Mouse (Mus musculus): Measurements from ENCODE around the gene Lce1e. TPM values are rescaled to one million over a fixed set of nuclear protein-coding genes. Genes with fewer than 3 reads are reported as not detected.
"Not testable (repeated sequence)": the region's sequence is repeated elsewhere in the genome, so short reads cannot be mapped to it uniquely, and the experiment has no call there.

The Lce1e gene
- polyA plus RNA-seq (2014; fragmentation: Nextera tagmentation; extraction: Ambion mirVana): not detected in 2 replicates

GRCm38 (mm10) chr3:92708974-92709373 lies at the start of gene Lce1e:
Gene Lce1e, minus strand, starts transcription at chr3:92709074.
- no peak for ATAC-seq (ENCODE audit: low FRiP score)

GRCm38 (mm10) chr3:92753197-92753596 lies 44.3 kb upstream of the Lce1e start:
- Histone ChIP-seq H3K27me3 (ENCODE audit: control insufficient read depth, insufficient read depth, low read length) (no peaks in the 10 kb centered on the region), H3K4me2 (replicated peaks) (no peak overlapping the region), H3K36me3 (replicated peaks; ENCODE audit: control insufficient read depth, insufficient read depth) (no peaks in the 10 kb centered on the region), H3K4me3 (replicated peaks; ENCODE audit: low read length) (no peak overlapping the region), H3K9ac (no peak overlapping the region), H3K9me3 (ENCODE audit: control insufficient read depth, low read length) (no peaks in the 10 kb centered on the region), H3K27ac (no peak overlapping the region), H3K4me1 (replicated peaks; ENCODE audit: control insufficient read depth, insufficient read depth, low read length) (no peaks in the 10 kb centered on the region)
- no peak for DNase-seq (ENCODE audit: low spot score)
- 36% methylated on average over 3 of the region's 3 CpGs for WGBS
- no peak for ATAC-seq (ENCODE audit: low FRiP score)

More at GRCm38 (mm10) chr3:92708974-92709373, at the start of gene Lce1e:
- Histone ChIP-seq H3K27me3 (ENCODE audit: control insufficient read depth, insufficient read depth, low read length) (no peaks in the 10 kb centered on the region), H3K4me1 (replicated peaks; ENCODE audit: control insufficient read depth, insufficient read depth, low read length) (no peaks in the 10 kb centered on the region), H3K4me3 (replicated peaks; ENCODE audit: low read length) (no peak within 1 kb of the TSS), H3K4me2 (replicated peaks) (no peak within 1 kb of the TSS), H3K36me3 (replicated peaks; ENCODE audit: control insufficient read depth, insufficient read depth) (no peaks in the 10 kb centered on the region), H3K9me3 (ENCODE audit: control insufficient read depth, low read length) (no peaks in the 10 kb centered on the region), H3K27ac (no peak within 1 kb of the TSS), H3K9ac (no peak within 1 kb of the TSS)
- no peak for DNase-seq (ENCODE audit: low spot score)
- WGBS: 90% methylated on average over 2 of the region's 2 CpGs

- H3K4me1 ChIP-seq (replicated peaks; ENCODE audit: control insufficient read depth, insufficient read depth, low read length): no peaks in the 10 kb centered on the region
- H3K4me2 ChIP-seq (replicated peaks): no peak within 1 kb of the TSS
- 97% methylated on average over 1 of the region's 1 CpGs for WGBS
- H3K27me3 ChIP-seq (ENCODE audit: control insufficient read depth, insufficient read depth, low read length): no peaks in the 10 kb centered on the region
- ATAC-seq (ENCODE audit: low FRiP score) (no peak), DNase-seq (ENCODE audit: low spot score) (no peak)
- no peak within 1 kb of the TSS for H3K9ac ChIP-seq
- H3K27ac ChIP-seq: no peak within 1 kb of the TSS
- H3K9me3 ChIP-seq (ENCODE audit: control insufficient read depth, low read length): no peaks in the 10 kb centered on the region
- H3K36me3 ChIP-seq (replicated peaks; ENCODE audit: control insufficient read depth, insufficient read depth): no peaks in the 10 kb centered on the region
- H3K4me3 ChIP-seq (replicated peaks; ENCODE audit: low read length): no peak within 1 kb of the TSS
Observed at GRCm38 (mm10) chr3:92752238-92752637, 43.4 kb upstream of the Lce1e start, which contains the start of gene Lce1g. Gene Lce1g, minus strand, starts transcription at chr3:92752338.

- DNase-seq (ENCODE audit: low spot score): no peak
- no peaks in the 10 kb centered on the region for H3K4me1 ChIP-seq (replicated peaks; ENCODE audit: control insufficient read depth, insufficient read depth, low read length)
- no peak within 1 kb of the TSS for H3K4me2 ChIP-seq (replicated peaks)
- ATAC-seq (ENCODE audit: low FRiP score): no peak
- no peaks in the 10 kb centered on the region for H3K9me3 ChIP-seq (ENCODE audit: control insufficient read depth, low read length)
- no peaks in the 10 kb centered on the region for H3K27me3 ChIP-seq (ENCODE audit: control insufficient read depth, insufficient read depth, low read length)
- H3K9ac ChIP-seq: no peak within 1 kb of the TSS
- H3K4me3 ChIP-seq (replicated peaks; ENCODE audit: low read length): no peak within 1 kb of the TSS
- no peaks in the 10 kb centered on the region for H3K36me3 ChIP-seq (replicated peaks; ENCODE audit: control insufficient read depth, insufficient read depth)
- no peak within 1 kb of the TSS for H3K27ac ChIP-seq
- WGBS: 80% methylated on average over 1 of the region's 1 CpGs
Observed at GRCm38 (mm10) chr3:92738996-92739395, 30.1 kb upstream of the Lce1e start, which contains the start of gene Gm38119. Gene Gm38119, minus strand, starts transcription at chr3:92739096.

- H3K4me1 ChIP-seq (replicated peaks; ENCODE audit: control insufficient read depth, insufficient read depth, low read length): no peaks in the 10 kb centered on the region
- no peak overlapping the region for H3K4me3 ChIP-seq (replicated peaks; ENCODE audit: low read length)
- DNase-seq (ENCODE audit: low spot score) (no peak), ATAC-seq (ENCODE audit: low FRiP score) (no peak)
- H3K36me3 ChIP-seq (replicated peaks; ENCODE audit: control insufficient read depth, insufficient read depth): no peaks in the 10 kb centered on the region
- no peaks in the 10 kb centered on the region for H3K27me3 ChIP-seq (ENCODE audit: control insufficient read depth, insufficient read depth, low read length)
- no peak overlapping the region for H3K9ac ChIP-seq
- WGBS: 96% methylated on average over 5 of the region's 5 CpGs
- no peak overlapping the region for H3K27ac ChIP-seq
- no peak overlapping the region for H3K4me2 ChIP-seq (replicated peaks)
- no peaks in the 10 kb centered on the region for H3K9me3 ChIP-seq (ENCODE audit: control insufficient read depth, low read length)
Observed at GRCm38 (mm10) chr3:92722631-92723030, 13.8 kb upstream of the Lce1e start.

- no peak within 1 kb of the TSS for H3K4me2 ChIP-seq (replicated peaks)
- H3K36me3 ChIP-seq (replicated peaks; ENCODE audit: control insufficient read depth, insufficient read depth): no peaks in the 10 kb centered on the region
- ATAC-seq (ENCODE audit: low FRiP score) (no peak), DNase-seq (ENCODE audit: low spot score) (no peak)
- H3K9ac ChIP-seq: no peak within 1 kb of the TSS
- H3K4me3 ChIP-seq (replicated peaks; ENCODE audit: low read length): no peak within 1 kb of the TSS
- no peaks in the 10 kb centered on the region for H3K27me3 ChIP-seq (ENCODE audit: control insufficient read depth, insufficient read depth, low read length)
- H3K27ac ChIP-seq: no peak within 1 kb of the TSS
- no peaks in the 10 kb centered on the region for H3K9me3 ChIP-seq (ENCODE audit: control insufficient read depth, low read length)
- no peaks in the 10 kb centered on the region for H3K4me1 ChIP-seq (replicated peaks; ENCODE audit: control insufficient read depth, insufficient read depth, low read length)
- WGBS: 82% methylated on average over 3 of the region's 3 CpGs
Observed at GRCm38 (mm10) chr3:92720250-92720649, 11.4 kb upstream of the Lce1e start, which contains the start of gene Lce1f. Gene Lce1f, minus strand, starts transcription at chr3:92720350.

GRCm38 (mm10) chr3:92715122-92715521 lies 6.2 kb upstream of the Lce1e start:
- H3K27me3 ChIP-seq (ENCODE audit: control insufficient read depth, insufficient read depth, low read length): no peaks in the 10 kb centered on the region
- no peaks in the 10 kb centered on the region for H3K9me3 ChIP-seq (ENCODE audit: control insufficient read depth, low read length)
- no peak overlapping the region for H3K4me2 ChIP-seq (replicated peaks)
- no peak for DNase-seq (ENCODE audit: low spot score)
- no peak overlapping the region for H3K9ac ChIP-seq
- no peak for ATAC-seq (ENCODE audit: low FRiP score)
- H3K36me3 ChIP-seq (replicated peaks; ENCODE audit: control insufficient read depth, insufficient read depth): no peaks in the 10 kb centered on the region
- H3K4me3 ChIP-seq (replicated peaks; ENCODE audit: low read length): no peak overlapping the region
- no peak overlapping the region for H3K27ac ChIP-seq
- no peaks in the 10 kb centered on the region for H3K4me1 ChIP-seq (replicated peaks; ENCODE audit: control insufficient read depth, insufficient read depth, low read length)

GRCm38 (mm10) chr3:92694613-92695012 lies 14.3 kb downstream of the Lce1e start:
- Histone ChIP-seq H3K4me3 (replicated peaks; ENCODE audit: low read length) (no peak overlapping the region), H3K4me1 (replicated peaks; ENCODE audit: control insufficient read depth, insufficient read depth, low read length) (no peaks in the 10 kb centered on the region), H3K27me3 (ENCODE audit: control insufficient read depth, insufficient read depth, low read length) (no peaks in the 10 kb centered on the region), H3K36me3 (replicated peaks; ENCODE audit: control insufficient read depth, insufficient read depth) (no peaks in the 10 kb centered on the region), H3K9me3 (ENCODE audit: control insufficient read depth, low read length) (no peaks in the 10 kb centered on the region), H3K27ac (no peak overlapping the region), H3K4me2 (replicated peaks) (no peak overlapping the region), H3K9ac (no peak overlapping the region)
- ATAC-seq (ENCODE audit: low FRiP score) (no peak), DNase-seq (ENCODE audit: low spot score) (no peak)
- 8% methylated on average over 1 of the region's 1 CpGs for WGBS

GRCm38 (mm10) chr3:92691688-92692087 lies 17.2 kb downstream of the Lce1e start:
- Histone ChIP-seq H3K36me3 (replicated peaks; ENCODE audit: control insufficient read depth, insufficient read depth) (no peaks in the 10 kb centered on the region), H3K27ac (no peak overlapping the region), H3K27me3 (ENCODE audit: control insufficient read depth, insufficient read depth, low read length) (no peaks in the 10 kb centered on the region), H3K9ac (no peak overlapping the region), H3K4me1 (replicated peaks; ENCODE audit: control insufficient read depth, insufficient read depth, low read length) (no peaks in the 10 kb centered on the region), H3K4me3 (replicated peaks; ENCODE audit: low read length) (no peak overlapping the region), H3K4me2 (replicated peaks) (no peak overlapping the region), H3K9me3 (ENCODE audit: control insufficient read depth, low read length) (no peaks in the 10 kb centered on the region)
- DNase-seq (ENCODE audit: low spot score) (no peak), ATAC-seq (ENCODE audit: low FRiP score) (no peak)

- not testable (repeated sequence) for ATAC-seq (ENCODE audit: low FRiP score); H3K4me1 ChIP-seq (replicated peaks; ENCODE audit: control insufficient read depth, insufficient read depth, low read length); H3K27ac ChIP-seq; DNase-seq (ENCODE audit: low spot score); H3K4me3 ChIP-seq (replicated peaks; ENCODE audit: low read length); H3K36me3 ChIP-seq (replicated peaks; ENCODE audit: control insufficient read depth, insufficient read depth); H3K9me3 ChIP-seq (ENCODE audit: control insufficient read depth, low read length); H3K4me2 ChIP-seq (replicated peaks); H3K27me3 ChIP-seq (ENCODE audit: control insufficient read depth, insufficient read depth, low read length); H3K9ac ChIP-seq
- WGBS: 80% methylated on average over 16 of the region's 16 CpGs
Observed at GRCm38 (mm10) chr3:92689154-92689553, 19.7 kb downstream of the Lce1e start.
